Mouse (Mus musculus) G1E (cell line): ENCODE results near the gene Il22ra2.

Experiments
- CTCF ChIP-seq: IDR thresholded peaks from 2 replicates; pipeline ENCODE4 v1.5.1; 2012; ENCODE audit warnings: low read depth, low read length, inconsistent platforms, mixed read lengths
- GATA1 ChIP-seq: IDR thresholded peaks from 2 replicates; pipeline ENCODE4 v1.6.1; 2012; ENCODE audit warnings: borderline replicate concordance, low read length, inconsistent platforms, mixed read lengths

DNA sequence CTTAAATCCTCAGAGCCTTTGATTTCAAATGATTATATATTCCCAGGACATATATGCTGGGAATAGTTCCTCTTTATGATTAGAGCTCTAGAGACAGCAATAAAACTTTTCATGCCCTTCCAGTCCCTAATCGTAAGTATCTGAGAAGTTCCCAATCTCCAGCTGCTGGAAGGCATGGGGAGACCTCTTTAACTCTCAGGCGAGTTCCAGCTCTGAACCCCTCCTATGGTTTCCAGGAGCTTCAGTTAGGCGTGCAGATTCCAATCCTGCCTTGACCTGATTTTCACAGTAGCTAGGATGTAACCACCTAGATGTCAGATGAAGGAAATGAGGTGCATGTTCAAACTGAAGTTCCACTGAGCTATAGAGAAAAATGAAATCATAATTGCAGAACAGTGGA lies 29.2 kb upstream of the Il22ra2 start:
- TF ChIP-seq CTCF (no peak), GATA1 (no peak)
